Mouse (Mus musculus) lung, postnatal 0 days (tissue): ENCODE data around the gene Mfsd12. TPM values are rescaled to one million over a fixed set of nuclear protein-coding genes. Genes with fewer than 3 reads are reported as not detected.

ENCODE experiments used
- ATAC-seq: fragments of 200-750 bp; cut with Nextera tagmentation; 2 replicates; pipeline ENCODE4 v1.8.0; 2017; ENCODE audit warnings: moderate library complexity
- DNase-seq: peaks from one replicate; pipeline ENCODE4 v3.0.0-alpha.2; 2016; ENCODE audit warnings: low spot score
- H3K27ac ChIP-seq: fragments of 300-500 bp; sonication (generic); 2 replicates; pipeline ENCODE4 v1.5.1; 2014; ENCODE audit warnings: antibody characterized with exemption, mild to moderate bottlenecking, low read length, mixed read lengths
- H3K27me3 ChIP-seq: fragments of 300-500 bp; sonication (generic); replicated peaks from 2 replicates; pipeline ENCODE4 v1.6.1; 2014; ENCODE audit warnings: low read length, mixed read lengths; ENCODE audit not compliant: insufficient read depth
- H3K36me3 ChIP-seq: fragments of 300-500 bp; sonication (generic); 2 replicates; pipeline ENCODE4 v1.6.1; 2014; ENCODE audit warnings: low read length, mixed read lengths; ENCODE audit not compliant: insufficient read depth
- H3K4me1 ChIP-seq: fragments of 300-500 bp; sonication (generic); 2 replicates; pipeline ENCODE4 v1.6.1; 2014; ENCODE audit warnings: antibody characterized with exemption, low read depth, low read length, mixed read lengths; ENCODE audit not compliant: insufficient read depth
- H3K4me2 ChIP-seq: fragments of 300-500 bp; sonication (generic); replicated peaks from 2 replicates; pipeline ENCODE4 v1.6.1; 2014; ENCODE audit warnings: low read depth, mild to moderate bottlenecking, low read length, moderate library complexity, mixed read lengths
- H3K4me3 ChIP-seq: fragments of 300-500 bp; sonication (generic); 2 replicates; pipeline ENCODE4 v1.5.1; 2014; ENCODE audit warnings: low read depth, low read length
- H3K9ac ChIP-seq: fragments of 300-500 bp; sonication (generic); replicated peaks from 2 replicates; pipeline ENCODE4 v1.6.1; 2014; ENCODE audit warnings: low read depth, mild to moderate bottlenecking
- H3K9me3 ChIP-seq: fragments of 300-500 bp; sonication (generic); 2 replicates; pipeline ENCODE4 v1.6.1; 2016; ENCODE audit warnings: low read length, mixed read lengths
- CTCF ChIP-seq: IDR thresholded peaks from 2 replicates; pipeline ENCODE4 v1.5.1; 2016; ENCODE audit warnings: antibody characterized with exemption, mild to moderate bottlenecking
- EP300 ChIP-seq: IDR thresholded peaks from 2 replicates; pipeline ENCODE4 v1.6.1; 2016; ENCODE audit warnings: antibody characterized with exemption, mild to moderate bottlenecking, control low read depth
- WGBS: fragments of 180-500 bp; shearing (Covaris S2); extraction: QIAGEN DNeasy Blood & Tissue Kit; methylation state at CpG from one replicate; pipeline ENCODE4 v1.1.7; 2014; 5-methylcytosine and 5-hydroxymethylcytosine counted together
- polyA plus RNA-seq: library from polyadenylated mRNA; unstranded; fragments of >200 nt; fragmentation: Nextera tagmentation; extraction: Ambion mirVana; gene quantifications from 2 replicates; pipeline ENCODE4 v1.2.1, GENCODE M21; 2015

Gene Mfsd12
- polyA plus RNA-seq, 1 experiment from 2014 or later = 14.0 TPM

- Histone ChIP-seq H3K27me3 (no peaks in the 10 kb centered on the region), H3K27ac (peak overlapping the region; percentile 26; the same call in 1 of the 2 replicates), H3K4me2 (no peak overlapping the region), H3K4me3 (no peak overlapping the region), H3K9ac (no peak overlapping the region), H3K36me3 (peaks cover 26% of the 10 kb centered on the region), H3K9me3 (no peaks in the 10 kb centered on the region), H3K4me1 (peaks cover 27% of the 10 kb centered on the region)
- no peak for TF ChIP-seq CTCF
- no peak for TF ChIP-seq EP300
- 43% methylated on average over 9 of the region's 9 CpGs for WGBS
- DNase-seq (no peak), ATAC-seq (no peak)
These were observed 46.8 kb downstream of the Mfsd12 start for GRCm38 (mm10) chr10:81404082-81404481.

- ATAC-seq (no peak), DNase-seq (no peak)
- no peaks in the 10 kb centered on the region for H3K27me3 ChIP-seq
- no peak overlapping the region; the same call in 1 of the 2 replicates for H3K4me2 ChIP-seq
- no peaks in the 10 kb centered on the region for H3K9me3 ChIP-seq
- H3K9ac ChIP-seq = no peak overlapping the region
- peak overlapping the region; percentile 26; the same call in 1 of the 2 replicates for H3K27ac ChIP-seq
- no peak overlapping the region for H3K4me3 ChIP-seq
- peaks cover 32% of the 10 kb centered on the region for H3K4me1 ChIP-seq
- WGBS = 49% methylated on average over 18 of the region's 18 CpGs
- peaks cover 19% of the 10 kb centered on the region; the same call in 1 of the 2 replicates for H3K36me3 ChIP-seq
- TF ChIP-seq EP300 (peak; percentile 43; the same call in 1 of the 2 replicates), CTCF (no peak)
These were observed 47.4 kb downstream of the Mfsd12 start for GRCm38 (mm10) chr10:81404720-81405119.

GRCm38 (mm10) chr10:81405588-81406201 lies 48.4 kb downstream of the Mfsd12 start:
- Histone ChIP-seq H3K4me2 (no peak overlapping the region), H3K36me3 (peaks cover 11% of the 10 kb centered on the region; the same call in 1 of the 2 replicates), H3K27me3 (no peaks in the 10 kb centered on the region), H3K4me1 (peaks cover 32% of the 10 kb centered on the region), H3K9me3 (no peaks in the 10 kb centered on the region), H3K27ac (no peak overlapping the region; the same call in 1 of the 2 replicates), H3K4me3 (no peak overlapping the region), H3K9ac (no peak overlapping the region)
- TF ChIP-seq CTCF (peak; percentile 80), EP300 (0 out of 2 replicates have a peak, but pooled peaks have one; percentile 13)
- WGBS = 48% methylated on average over 13 of the region's 13 CpGs
- DNase-seq = no peak
- no peak for ATAC-seq

- DNase-seq (no peak), ATAC-seq (no peak)
- no peak overlapping the region for H3K9ac ChIP-seq
- no peaks in the 10 kb centered on the region for H3K27me3 ChIP-seq
- H3K36me3 ChIP-seq = peaks cover 11% of the 10 kb centered on the region; the same call in 1 of the 2 replicates
- peak overlapping the region; percentile 51 for H3K27ac ChIP-seq
- WGBS = 45% methylated on average over 24 of the region's 24 CpGs
- H3K9me3 ChIP-seq = no peaks in the 10 kb centered on the region
- peaks cover 33% of the 10 kb centered on the region for H3K4me1 ChIP-seq
- TF ChIP-seq CTCF (no peak), EP300 (no peak)
- peak overlapping the region; percentile 25 for H3K4me3 ChIP-seq
- peak overlapping the region; percentile 45 for H3K4me2 ChIP-seq
These were observed 49.5 kb downstream of the Mfsd12 start for GRCm38 (mm10) chr10:81406504-81407440.

GRCm38 (mm10) chr10:81407539-81408423 lies 50.5 kb downstream of the Mfsd12 start:
- WGBS = 23% methylated on average over 31 of the region's 31 CpGs
- no peak overlapping the region for H3K9ac ChIP-seq
- peak overlapping the region; percentile 45 for H3K4me2 ChIP-seq
- DNase-seq (peak; percentile 94), ATAC-seq (peak; percentile 41)
- peaks cover 11% of the 10 kb centered on the region; the same call in 1 of the 2 replicates for H3K36me3 ChIP-seq
- peak overlapping the region; percentile 25 for H3K4me3 ChIP-seq
- no peaks in the 10 kb centered on the region for H3K9me3 ChIP-seq
- H3K27ac ChIP-seq = peak overlapping the region; percentile 57
- H3K4me1 ChIP-seq = peaks cover 36% of the 10 kb centered on the region
- TF ChIP-seq CTCF = peak; percentile 28; the same call in 1 of the 2 replicates
- no peak; the same call in 1 of the 2 replicates for TF ChIP-seq EP300
- H3K27me3 ChIP-seq = no peaks in the 10 kb centered on the region
